Mouse (Mus musculus) heart, embryonic 14.5 days (tissue): ENCODE measurements around the gene Cdc42ep2. TPM values are rescaled to one million over a fixed set of nuclear protein-coding genes. Genes with fewer than 3 reads are reported as not detected.
A peak's percentile ranks its signal among the peaks of the same experiment; 100 is the strongest.

ENCODE experiments used
- ATAC-seq: fragments of 200-750 bp; cut with Nextera tagmentation; 2 replicates; pipeline ENCODE4 v1.8.0; 2017; ENCODE audit warnings: low read depth, moderate TSS enrichment; ENCODE audit not compliant: insufficient number of reproducible peaks, insufficient read depth, low FRiP score
- H3K27ac ChIP-seq, 2 experiments: fragments of 200-500 bp in 1 of 2; fragments of 300-500 bp in 1 of 2; sonication (generic) in 1 of 2; replicated peaks in 1 of 2; 2 replicates each; pipeline ENCODE4 v1.5.1; 2012 to 2014; ENCODE audit warnings: low read depth in 2 of 2, low read length in 2 of 2, control low read depth in 1 of 2, mild to moderate bottlenecking in 1 of 2, mixed read lengths in 1 of 2; ENCODE audit not compliant: control insufficient read depth in 1 of 2, insufficient read depth in 1 of 2
- H3K27me3 ChIP-seq: fragments of 300-500 bp; sonication (generic); 2 replicates; pipeline ENCODE4 v1.6.1; 2014; ENCODE audit warnings: mild to moderate bottlenecking, low read length, control low read depth; ENCODE audit not compliant: control insufficient read depth, insufficient read depth
- H3K36me3 ChIP-seq: fragments of 300-500 bp; sonication (generic); 2 replicates; pipeline ENCODE4 v1.6.1; 2014; ENCODE audit warnings: mild to moderate bottlenecking, control low read depth, low read length, mixed read lengths; ENCODE audit not compliant: control insufficient read depth, insufficient read depth
- H3K4me1 ChIP-seq, 2 experiments: fragments of 200-500 bp in 1 of 2; fragments of 300-500 bp in 1 of 2; sonication (generic) in 1 of 2; 2 replicates each; pipeline ENCODE4 v1.6.1; 2012 to 2014; ENCODE audit warnings: low read length in 2 of 2, control low read depth in 1 of 2, mixed read lengths in 1 of 2; ENCODE audit not compliant: control insufficient read depth in 2 of 2, insufficient read depth in 2 of 2
- H3K4me2 ChIP-seq: fragments of 300-500 bp; sonication (generic); 2 replicates; pipeline ENCODE4 v1.6.1; 2014; ENCODE audit warnings: mild to moderate bottlenecking, low read length
- H3K4me3 ChIP-seq, 2 experiments: fragments of 200-500 bp in 1 of 2; fragments of 300-500 bp in 1 of 2; sonication (generic) in 1 of 2; 2 replicates each; pipeline ENCODE4 v1.5.1; 2012 to 2014; ENCODE audit warnings: low read length in 2 of 2, mild to moderate bottlenecking in 2 of 2, control low read depth in 1 of 2, low read depth in 1 of 2, moderate library complexity in 1 of 2; ENCODE audit not compliant: control insufficient read depth in 1 of 2, insufficient read depth in 1 of 2
- H3K9ac ChIP-seq: fragments of 300-500 bp; sonication (generic); 2 replicates; pipeline ENCODE4 v1.6.1; 2014; ENCODE audit warnings: mild to moderate bottlenecking, low read length
- H3K9me3 ChIP-seq: fragments of 300-500 bp; sonication (generic); 2 replicates; pipeline ENCODE4 v1.6.1; 2016; ENCODE audit warnings: low read length, control low read depth; ENCODE audit not compliant: control insufficient read depth
- WGBS: fragments of 180-500 bp; shearing (Covaris S2); extraction: QIAGEN DNeasy Blood & Tissue Kit; methylation state at CpG from one replicate; pipeline ENCODE4 v1.1.7; 2014; 5-methylcytosine and 5-hydroxymethylcytosine counted together
- polyA plus RNA-seq: library from polyadenylated mRNA; unstranded; fragments of >200 nt; fragmentation: Nextera tagmentation; extraction: Ambion mirVana; gene quantifications from 2 replicates; pipeline ENCODE4 v1.2.1, GENCODE M21; 2014

Cdc42ep2 gene
- polyA plus RNA-seq, 1 experiment from 2014 or later = 9.7 TPM

DNA sequence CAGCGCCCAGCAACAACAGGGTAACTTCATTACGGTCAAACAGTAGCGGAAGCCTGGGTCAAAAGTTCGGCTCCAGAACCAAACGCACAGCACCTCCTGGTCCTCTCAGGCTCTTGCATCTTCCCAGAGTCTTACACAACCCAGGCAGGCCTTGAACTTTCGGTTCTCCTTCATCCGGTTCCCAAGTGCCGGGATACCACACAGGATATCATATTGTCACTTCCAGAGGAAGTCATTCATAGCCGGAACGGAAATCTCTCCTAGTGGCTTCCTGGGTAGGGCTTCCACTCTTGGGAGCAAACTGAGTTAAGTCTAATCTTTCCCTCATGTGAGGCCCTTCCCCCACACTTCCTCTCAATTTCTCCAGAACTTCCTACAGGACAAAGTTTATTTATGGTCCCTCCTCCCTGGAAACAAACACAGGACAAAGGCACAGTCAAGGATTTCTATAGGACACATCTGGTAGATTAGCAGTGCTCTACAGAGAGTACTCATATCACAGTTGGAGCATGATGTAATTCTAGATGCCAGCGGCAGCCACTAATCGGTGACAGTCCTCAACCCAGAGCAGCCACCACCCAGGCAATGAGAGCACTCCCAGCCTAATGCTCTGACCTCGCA is 27.6 kb upstream of the Cdc42ep2 start:
- H3K27me3 ChIP-seq = no peaks in the 10 kb centered on the region
- H3K4me1 ChIP-seq = peaks cover 39 to 45% of the 10 kb centered on the region in 2 experiments
- H3K36me3 ChIP-seq = peaks cover 51% of the 10 kb centered on the region
- H3K27ac ChIP-seq = peak overlapping the region; percentile 82 to 93
- peak overlapping the region; percentile 54 for H3K4me2 ChIP-seq
- 25% methylated on average over 13 of the region's 13 CpGs for WGBS
- peak overlapping the region; percentile 58 for H3K9ac ChIP-seq
- H3K4me3 ChIP-seq = peak overlapping the region in 1 of 2 experiments; percentile 9; a peak in 1 of 4 replicates
- no peaks in the 10 kb centered on the region for H3K9me3 ChIP-seq
- peak; percentile 65 for ATAC-seq

DNA sequence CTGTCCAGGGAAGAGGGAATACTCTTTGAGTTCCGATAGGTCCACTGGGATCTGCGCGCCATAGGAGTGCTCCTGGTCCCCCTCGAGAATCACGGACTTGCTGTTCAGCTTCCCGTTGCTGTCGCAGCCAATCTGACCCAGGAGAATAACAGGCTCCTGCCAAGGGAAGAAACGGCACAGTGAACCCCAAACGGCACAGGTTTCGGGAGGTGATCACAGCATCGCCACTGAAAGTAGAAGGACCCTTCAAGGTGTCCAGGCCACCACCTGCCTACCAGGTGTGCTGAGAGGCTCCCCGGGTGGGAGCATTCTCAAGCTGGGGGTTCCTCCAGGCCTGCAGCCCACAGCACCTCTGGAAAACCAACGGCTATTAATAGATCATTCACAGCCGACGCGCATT is 27.0 kb upstream of the Cdc42ep2 start:
- Histone ChIP-seq H3K9me3 (no peaks in the 10 kb centered on the region), H3K27me3 (no peaks in the 10 kb centered on the region), H3K4me1 (peaks cover 39 to 46% of the 10 kb centered on the region in 2 experiments), H3K36me3 (peaks cover 51% of the 10 kb centered on the region), H3K4me3 (peak overlapping the region; percentile 9 to 10; a peak in 2 of 4 replicates), H3K27ac (peak overlapping the region; percentile 82 to 93), H3K4me2 (peak overlapping the region; percentile 54), H3K9ac (peak overlapping the region; percentile 58)
- WGBS = 56% methylated on average over 16 of the region's 16 CpGs
- ATAC-seq = no peak

DNA sequence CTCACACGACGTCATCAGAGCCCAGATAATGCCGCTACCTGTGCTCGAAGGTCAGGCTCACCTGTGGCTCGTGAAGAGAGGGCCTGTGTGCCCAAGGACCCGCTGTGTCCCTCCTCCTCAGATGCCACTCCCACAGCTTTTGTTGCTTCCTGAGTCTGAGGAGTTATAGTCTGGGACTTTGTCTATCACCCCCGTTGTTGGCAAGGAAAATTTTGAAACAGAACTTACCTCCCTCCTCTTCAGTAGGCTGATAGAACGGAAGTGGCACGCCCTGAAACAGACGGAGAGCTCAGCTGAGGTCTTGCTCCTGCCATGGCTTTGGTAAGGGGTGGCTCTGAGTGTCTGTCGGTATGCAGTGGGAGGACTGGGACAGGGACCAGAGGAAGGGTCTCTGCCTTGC is 25.6 kb upstream of the Cdc42ep2 start:
- WGBS = 92% methylated on average over 11 of the region's 11 CpGs
- no peak for ATAC-seq
- H3K36me3 ChIP-seq = peaks cover 58% of the 10 kb centered on the region

DNA sequence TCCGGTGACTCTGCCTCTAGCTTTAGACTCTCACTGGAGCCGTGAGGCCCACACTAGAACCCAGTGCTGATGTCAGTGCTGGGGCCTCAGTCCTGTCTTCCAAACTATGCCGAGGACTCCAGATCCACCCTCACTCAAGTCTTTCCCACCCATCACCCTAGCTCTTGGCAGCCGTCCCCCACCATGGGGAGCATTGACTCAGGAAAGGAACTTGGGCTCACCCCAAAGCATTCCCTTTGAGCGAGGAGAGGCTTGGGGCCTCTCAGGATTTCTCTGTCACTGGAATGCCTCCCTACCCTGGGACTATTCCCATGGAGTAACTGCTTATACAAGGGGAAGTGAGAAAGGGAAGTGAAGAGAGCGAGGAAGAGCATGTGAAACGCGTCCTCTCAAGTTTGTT is 21.3 kb upstream of the Cdc42ep2 start:
- Histone ChIP-seq H3K27me3 (no peaks in the 10 kb centered on the region), H3K27ac (peak overlapping the region; percentile 65 to 77), H3K4me2 (peak overlapping the region; percentile 49; the same call in 1 of the 2 replicates), H3K9me3 (no peaks in the 10 kb centered on the region), H3K4me1 (peaks cover 34 to 44% of the 10 kb centered on the region in 2 experiments), H3K36me3 (peaks cover 71% of the 10 kb centered on the region), H3K4me3 (no peak overlapping the region), H3K9ac (peak overlapping the region; percentile 3; the same call in 1 of the 2 replicates)
- no peak for ATAC-seq
- WGBS = 45% methylated on average over 8 of the region's 8 CpGs

More for the DNA sequence above, 25.6 kb upstream of the Cdc42ep2 start:
- H3K9me3 ChIP-seq = no peaks in the 10 kb centered on the region
- no peak overlapping the region for H3K4me3 ChIP-seq
- no peak overlapping the region for H3K27ac ChIP-seq
- H3K9ac ChIP-seq = no peak overlapping the region
- H3K4me1 ChIP-seq = peaks cover 45 to 53% of the 10 kb centered on the region in 2 experiments
- no peak overlapping the region for H3K4me2 ChIP-seq
- no peaks in the 10 kb centered on the region for H3K27me3 ChIP-seq

- Histone ChIP-seq H3K4me1 (peaks cover 38 to 48% of the 10 kb centered on the region in 2 experiments), H3K4me3 (no peak overlapping the region), H3K4me2 (peak overlapping the region; percentile 49), H3K9ac (peak overlapping the region; percentile 3), H3K27ac (peak overlapping the region; percentile 65 to 77), H3K9me3 (no peaks in the 10 kb centered on the region), H3K36me3 (peaks cover 69% of the 10 kb centered on the region), H3K27me3 (no peaks in the 10 kb centered on the region)
- 21% methylated on average over 7 of the region's 7 CpGs for WGBS
- ATAC-seq = peak; percentile 76
Measured at GRCm38 (mm10) chr19:5945027-5945426, 20.4 kb upstream of the Cdc42ep2 start.

DNA sequence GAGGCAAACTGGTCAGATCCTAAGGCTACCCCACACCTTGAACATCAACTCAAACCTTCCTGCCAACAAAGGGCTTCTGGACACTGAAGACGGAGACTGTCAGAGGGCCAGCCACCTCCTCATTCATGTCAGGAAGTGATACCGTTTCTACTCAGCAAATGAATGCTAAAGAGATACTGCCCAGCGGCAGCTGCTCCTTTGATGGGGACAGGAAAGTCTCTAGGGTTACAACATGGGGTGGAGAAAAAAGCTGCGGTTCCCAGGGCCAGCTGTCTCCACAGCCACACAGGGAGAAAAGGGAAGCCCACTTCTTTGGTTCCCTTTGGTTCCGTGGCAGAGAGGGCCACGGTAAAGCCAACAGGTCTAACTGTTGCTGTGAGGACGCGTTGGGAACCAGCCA is 19.5 kb upstream of the Cdc42ep2 start:
- peak overlapping the region; percentile 51 to 77 for H3K27ac ChIP-seq
- H3K27me3 ChIP-seq = no peaks in the 10 kb centered on the region
- WGBS = 35% methylated on average over 8 of the region's 8 CpGs
- no peak for ATAC-seq
- peaks cover 43 to 53% of the 10 kb centered on the region in 2 experiments for H3K4me1 ChIP-seq
- H3K4me2 ChIP-seq = peak overlapping the region; percentile 49; the same call in 1 of the 2 replicates
- no peak overlapping the region for H3K4me3 ChIP-seq
- H3K9me3 ChIP-seq = no peaks in the 10 kb centered on the region
- H3K9ac ChIP-seq = peak overlapping the region; percentile 38; the same call in 1 of the 2 replicates
- peaks cover 69% of the 10 kb centered on the region for H3K36me3 ChIP-seq

DNA sequence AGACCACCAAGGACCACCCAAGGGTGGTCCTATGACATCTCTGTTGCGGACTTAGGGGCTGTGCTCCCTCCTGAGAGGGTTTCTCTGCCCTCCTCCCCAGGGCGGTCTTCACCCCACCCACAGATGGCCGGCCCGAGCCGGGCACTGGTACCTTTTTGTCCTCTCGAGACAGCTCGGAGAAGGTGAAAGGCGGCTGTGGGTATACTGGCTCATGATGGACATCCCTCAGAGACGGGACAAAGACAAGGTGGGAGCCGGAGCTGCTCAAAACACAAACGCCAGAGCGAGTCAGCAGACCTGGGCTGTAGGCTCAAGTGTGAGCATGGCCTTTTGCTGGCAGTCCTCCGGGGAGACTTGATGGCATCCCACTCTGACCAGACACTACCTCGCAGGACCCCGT is 18.8 kb upstream of the Cdc42ep2 start:
- H3K27ac ChIP-seq = no peak overlapping the region
- H3K4me3 ChIP-seq = no peak overlapping the region
- no peak for ATAC-seq
- H3K4me1 ChIP-seq = peaks cover 43 to 53% of the 10 kb centered on the region in 2 experiments
- peaks cover 63% of the 10 kb centered on the region for H3K36me3 ChIP-seq
- H3K9ac ChIP-seq = no peak overlapping the region; the same call in 1 of the 2 replicates
- WGBS = 83% methylated on average over 15 of the region's 15 CpGs
- H3K9me3 ChIP-seq = no peaks in the 10 kb centered on the region
- no peaks in the 10 kb centered on the region for H3K27me3 ChIP-seq
- H3K4me2 ChIP-seq = no peak overlapping the region
